Mouse (Mus musculus) heart, embryonic 16.5 days (tissue): ENCODE measurements around the gene Txndc15. TPM values are rescaled to one million over a fixed set of nuclear protein-coding genes. Genes with fewer than 3 reads are reported as not detected.
A peak's percentile ranks its signal among the peaks of the same experiment; 100 is the strongest.

Source experiments
- ATAC-seq: fragments of 200-750 bp; cut with Nextera tagmentation; replicated peaks from 2 replicates; pipeline ENCODE4 v1.8.0; 2017; ENCODE audit warnings: moderate number of reproducible peaks; ENCODE audit not compliant: insufficient read depth, low FRiP score; ENCODE audit errors: extremely low read depth
- H3K27ac ChIP-seq: fragments of 300-500 bp; sonication (generic); 2 replicates; pipeline ENCODE4 v1.5.1; 2014; ENCODE audit warnings: mild to moderate bottlenecking, low read length, control low read depth, moderate library complexity
- H3K27me3 ChIP-seq: fragments of 300-500 bp; sonication (generic); 2 replicates; pipeline ENCODE4 v1.6.1; 2014; ENCODE audit warnings: low read length, mixed read lengths; ENCODE audit not compliant: control insufficient read depth, insufficient read depth
- H3K36me3 ChIP-seq: fragments of 300-500 bp; sonication (generic); 2 replicates; pipeline ENCODE4 v1.6.1; 2014; ENCODE audit not compliant: control insufficient read depth, insufficient read depth
- H3K4me1 ChIP-seq: fragments of 300-500 bp; sonication (generic); 2 replicates; pipeline ENCODE4 v1.6.1; 2014; ENCODE audit warnings: low read length, mixed read lengths; ENCODE audit not compliant: control insufficient read depth, insufficient read depth
- H3K4me2 ChIP-seq: fragments of 300-500 bp; sonication (generic); 2 replicates; pipeline ENCODE4 v1.6.1; 2014; ENCODE audit warnings: low read depth, mild to moderate bottlenecking, control low read depth, low read length
- H3K4me3 ChIP-seq: fragments of 300-500 bp; sonication (generic); 2 replicates; pipeline ENCODE4 v1.5.1; 2014; ENCODE audit warnings: mild to moderate bottlenecking, control low read depth, low read length
- H3K9ac ChIP-seq: fragments of 300-500 bp; sonication (generic); 2 replicates; pipeline ENCODE4 v1.6.1; 2014; ENCODE audit warnings: low read length, control low read depth
- H3K9me3 ChIP-seq: fragments of 300-500 bp; sonication (generic); replicated peaks from 2 replicates; pipeline ENCODE4 v1.6.1; 2016; ENCODE audit warnings: low read length; ENCODE audit not compliant: control insufficient read depth
- WGBS: fragments of 180-500 bp; shearing (Covaris S2); extraction: QIAGEN DNeasy Blood & Tissue Kit; methylation state at CpG from one replicate; pipeline ENCODE4 v1.1.7; 2014; 5-methylcytosine and 5-hydroxymethylcytosine counted together
- polyA plus RNA-seq: library from polyadenylated mRNA; unstranded; fragments of >200 nt; fragmentation: Nextera tagmentation; extraction: Ambion mirVana; gene quantifications from 2 replicates; pipeline ENCODE4 v1.2.1, GENCODE M21; 2015

The Txndc15 gene
- 65.6 and 73.4 TPM in 2 replicates for polyA plus RNA-seq

- peak; percentile 89 for ATAC-seq
- H3K9me3 ChIP-seq: no peaks in the 10 kb centered on the region
- H3K27ac ChIP-seq: peak within 1 kb of the TSS; percentile 88
- peak within 1 kb of the TSS; percentile 98 for H3K9ac ChIP-seq
- H3K4me3 ChIP-seq: peak within 1 kb of the TSS; percentile 84
- peaks cover 6% of the 10 kb centered on the region for H3K4me1 ChIP-seq
- WGBS: under 1% methylated on average over 63 of the region's 63 CpGs
- H3K27me3 ChIP-seq: no peaks in the 10 kb centered on the region
- peaks cover 17% of the 10 kb centered on the region for H3K36me3 ChIP-seq
- H3K4me2 ChIP-seq: peak within 1 kb of the TSS; percentile 81
Measured at GRCm38 (mm10) chr13:55714501-55715166, at the start of gene Txndc15. Txndc15 (plus strand) TSS chr13:55714650.

- Histone ChIP-seq H3K4me1 (no peaks in the 10 kb centered on the region), H3K27me3 (no peaks in the 10 kb centered on the region), H3K9ac (no peak overlapping the region), H3K4me3 (no peak overlapping the region), H3K4me2 (no peak overlapping the region), H3K27ac (no peak overlapping the region), H3K36me3 (peaks cover 65% of the 10 kb centered on the region), H3K9me3 (peaks cover 5% of the 10 kb centered on the region; the same call in 1 of the 2 replicates)
- 86% methylated on average over 6 of the region's 6 CpGs for WGBS
- ATAC-seq: no peak
Measured at GRCm38 (mm10) chr13:55668550-55668949, 45.9 kb upstream of the Txndc15 start.

- H3K9me3 ChIP-seq: peaks cover 5% of the 10 kb centered on the region; the same call in 1 of the 2 replicates
- 87% methylated on average over 6 of the region's 6 CpGs for WGBS
- no peaks in the 10 kb centered on the region for H3K27me3 ChIP-seq
- H3K36me3 ChIP-seq: peaks cover 58% of the 10 kb centered on the region
- H3K4me1 ChIP-seq: no peaks in the 10 kb centered on the region
- no peak overlapping the region for H3K27ac ChIP-seq
- ATAC-seq: no peak
- no peak overlapping the region for H3K9ac ChIP-seq
- H3K4me2 ChIP-seq: no peak overlapping the region
- no peak overlapping the region for H3K4me3 ChIP-seq
Measured at GRCm38 (mm10) chr13:55672711-55673110, 41.7 kb upstream of the Txndc15 start.

GRCm38 (mm10) chr13:55677364-55677763, 37.1 kb upstream of the Txndc15 start:
- WGBS: 80% methylated on average over 8 of the region's 8 CpGs
- Histone ChIP-seq H3K36me3 (peaks cover 51% of the 10 kb centered on the region), H3K9me3 (no peaks in the 10 kb centered on the region), H3K4me1 (no peaks in the 10 kb centered on the region), H3K9ac (no peak overlapping the region), H3K4me3 (no peak overlapping the region), H3K27ac (no peak overlapping the region), H3K4me2 (no peak overlapping the region), H3K27me3 (no peaks in the 10 kb centered on the region)
- ATAC-seq: no peak

- Histone ChIP-seq H3K4me2 (no peak overlapping the region), H3K36me3 (peaks cover 30% of the 10 kb centered on the region), H3K4me1 (peaks cover 2% of the 10 kb centered on the region; the same call in 1 of the 2 replicates), H3K27me3 (no peaks in the 10 kb centered on the region), H3K4me3 (no peak overlapping the region), H3K9me3 (no peaks in the 10 kb centered on the region), H3K27ac (no peak overlapping the region), H3K9ac (no peak overlapping the region)
- no peak for ATAC-seq
- 81% methylated on average over 9 of the region's 9 CpGs for WGBS
Measured at GRCm38 (mm10) chr13:55682201-55682600, 32.2 kb upstream of the Txndc15 start.

- Histone ChIP-seq H3K36me3 (peaks cover 16% of the 10 kb centered on the region), H3K4me1 (peaks cover 2% of the 10 kb centered on the region; the same call in 1 of the 2 replicates), H3K27me3 (no peaks in the 10 kb centered on the region), H3K4me3 (no peak overlapping the region), H3K9me3 (no peaks in the 10 kb centered on the region), H3K9ac (no peak overlapping the region), H3K27ac (no peak overlapping the region), H3K4me2 (no peak overlapping the region)
- 86% methylated on average over 3 of the region's 3 CpGs for WGBS
- no peak for ATAC-seq
Measured at GRCm38 (mm10) chr13:55683581-55683980, 30.9 kb upstream of the Txndc15 start.

- Histone ChIP-seq H3K4me2 (peak overlapping the region; percentile 15; the same call in 1 of the 2 replicates), H3K27ac (no peak overlapping the region), H3K27me3 (no peaks in the 10 kb centered on the region), H3K36me3 (peaks cover 2% of the 10 kb centered on the region; the same call in 1 of the 2 replicates), H3K4me3 (no peak overlapping the region), H3K9me3 (no peaks in the 10 kb centered on the region), H3K4me1 (peaks cover 2% of the 10 kb centered on the region; the same call in 1 of the 2 replicates), H3K9ac (no peak overlapping the region)
- WGBS: 60% methylated on average over 9 of the region's 9 CpGs
- ATAC-seq: no peak; the same call in 1 of the 2 replicates
Measured at GRCm38 (mm10) chr13:55686107-55686633, 28.3 kb upstream of the Txndc15 start.

GRCm38 (mm10) chr13:55687927-55688602, 26.4 kb upstream of the Txndc15 start:
- WGBS: 40% methylated on average over 4 of the region's 4 CpGs
- Histone ChIP-seq H3K4me1 (peaks cover 2% of the 10 kb centered on the region; the same call in 1 of the 2 replicates), H3K4me3 (no peak overlapping the region), H3K9me3 (no peaks in the 10 kb centered on the region), H3K27ac (no peak overlapping the region), H3K27me3 (no peaks in the 10 kb centered on the region), H3K36me3 (no peaks in the 10 kb centered on the region), H3K9ac (no peak overlapping the region), H3K4me2 (no peak overlapping the region)
- ATAC-seq: no peak
